Mouse (Mus musculus) embryonic fibroblast, embryonic 13.5 days (primary cell): Measurements from ENCODE around the gene Ankrd44. TPM values are rescaled to one million over a fixed set of nuclear protein-coding genes. Genes with fewer than 3 reads are reported as not detected.

Experiments used
- H3K27ac ChIP-seq: 2 replicates; pipeline ENCODE4 v1.5.1; 2012; ENCODE audit warnings: low read length, control low read depth, inconsistent platforms; ENCODE audit not compliant: insufficient read depth
- H3K4me1 ChIP-seq: 2 replicates; pipeline ENCODE4 v1.6.1; 2011; ENCODE audit warnings: low read length; ENCODE audit not compliant: control insufficient read depth, insufficient read depth
- H3K4me3 ChIP-seq: 2 replicates; pipeline ENCODE4 v1.5.1; 2011; ENCODE audit warnings: mild to moderate bottlenecking, control low read depth, low read length; ENCODE audit not compliant: insufficient read depth
- CTCF ChIP-seq: IDR thresholded peaks from 2 replicates; pipeline ENCODE4 v1.5.1; 2011; ENCODE audit warnings: mild to moderate bottlenecking, control low read depth, low read length, moderate library complexity, borderline replicate concordance; ENCODE audit not compliant: insufficient read depth
- POLR2A ChIP-seq: IDR thresholded peaks from 2 replicates; pipeline ENCODE4 v1.6.1; 2011; ENCODE audit warnings: low read depth, mild to moderate bottlenecking, control low read depth, low read length, moderate library complexity
- polyA plus RNA-seq: library from polyadenylated mRNA; stranded (reverse); fragments of >200 nt; gene quantifications from 2 replicates; pipeline ENCODE4 v1.2.4, GENCODE M21; 2011; ENCODE audit warnings: low read depth; ENCODE audit not compliant: missing spikeins, insufficient read length

Ankrd44 gene
- polyA plus RNA-seq, 1 experiment = 24.8 TPM

DNA sequence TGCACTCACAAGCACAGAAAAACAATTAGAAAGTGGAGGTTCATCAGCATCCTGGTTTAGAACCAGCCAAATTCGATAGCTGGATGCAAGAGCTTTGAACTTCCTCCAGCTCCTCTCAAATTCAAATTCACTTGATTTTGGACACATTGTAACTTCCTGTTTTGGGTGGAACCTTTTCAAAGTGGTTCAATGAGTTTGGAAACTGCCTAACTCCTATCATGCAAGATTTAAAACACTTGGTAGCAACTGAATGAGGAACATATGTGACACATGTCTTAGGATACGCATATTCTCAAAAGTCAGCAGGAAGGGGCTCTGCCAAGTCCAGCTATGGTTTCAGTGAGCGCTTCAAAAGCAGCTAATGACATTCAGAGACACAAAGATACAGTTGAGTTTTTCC lies 18.5 kb upstream of the Ankrd44 start:
- H3K4me1 ChIP-seq = no peaks in the 10 kb centered on the region
- no peak overlapping the region for H3K4me3 ChIP-seq
- no peak overlapping the region for H3K27ac ChIP-seq
- no peak for TF ChIP-seq POLR2A

DNA sequence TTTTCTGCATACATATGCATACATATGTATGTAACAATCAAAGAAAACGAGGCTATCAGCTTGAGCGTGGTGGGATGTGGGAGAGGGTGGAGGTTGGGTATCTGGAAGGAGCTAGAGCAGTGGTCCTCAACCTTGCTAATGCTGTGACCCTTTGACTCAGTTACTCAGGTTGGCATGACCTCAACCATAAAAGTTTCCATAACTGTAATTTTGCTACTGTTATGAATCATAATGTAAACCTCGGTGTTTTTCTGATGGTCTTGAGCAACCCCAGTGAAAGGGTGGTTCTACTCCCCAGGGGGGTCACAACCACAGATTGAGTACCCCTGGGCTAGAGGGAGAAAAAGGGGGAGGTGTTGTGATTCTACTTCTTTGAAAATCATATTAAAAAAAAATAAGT lies 9.3 kb upstream of the Ankrd44 start:
- H3K27ac ChIP-seq = no peak overlapping the region
- TF ChIP-seq POLR2A (no peak), CTCF (no peak)
- H3K4me1 ChIP-seq = peaks cover 3% of the 10 kb centered on the region
- H3K4me3 ChIP-seq = no peak overlapping the region

DNA sequence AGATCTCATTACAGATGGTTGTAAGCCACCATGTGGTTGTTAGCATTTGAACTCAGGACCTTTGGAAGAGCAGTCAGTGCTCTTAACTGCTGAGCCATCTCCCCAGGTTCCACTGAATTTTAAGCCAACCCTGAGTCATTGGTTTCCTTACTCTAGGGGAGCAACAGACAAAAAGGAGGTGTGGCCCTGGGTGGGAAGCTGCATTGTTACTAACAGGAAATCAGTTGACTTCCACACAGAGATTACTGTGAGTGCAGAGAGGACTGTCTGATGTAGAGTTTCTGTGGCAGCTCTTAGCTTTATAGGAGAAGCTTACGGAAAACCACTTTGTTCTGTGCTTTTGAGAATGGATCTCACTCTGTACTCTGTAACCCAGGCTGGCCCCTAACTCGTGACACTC lies 8.7 kb upstream of the Ankrd44 start:
- Histone ChIP-seq H3K4me3 (no peak overlapping the region), H3K4me1 (peaks cover 4% of the 10 kb centered on the region)
- TF ChIP-seq CTCF = no peak
- TF ChIP-seq POLR2A = no peak

DNA sequence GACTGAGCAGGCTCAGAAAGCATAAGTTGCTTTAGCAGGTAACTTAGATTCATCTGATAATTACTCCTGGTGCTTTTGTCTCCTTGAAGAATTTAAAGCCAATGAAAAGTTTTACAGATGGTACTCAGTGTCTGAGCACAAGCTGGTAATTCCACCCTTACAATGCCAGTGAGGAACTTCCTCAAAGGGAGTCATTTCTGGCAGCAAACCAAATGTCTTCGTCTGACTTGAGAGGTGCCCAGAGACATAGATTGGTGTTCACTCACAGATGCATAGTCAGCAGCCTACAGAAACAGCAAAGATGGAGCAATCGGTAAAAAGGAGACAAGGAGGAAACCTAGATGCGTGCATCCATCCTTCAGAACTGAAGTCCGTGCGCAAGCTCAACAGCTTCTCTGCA lies 7.5 kb upstream of the Ankrd44 start:
- Histone ChIP-seq H3K27ac (no peak overlapping the region), H3K4me1 (peaks cover 6% of the 10 kb centered on the region), H3K4me3 (no peak overlapping the region)
- no peak for TF ChIP-seq CTCF
- TF ChIP-seq POLR2A = no peak

More for the DNA sequence above, 8.7 kb upstream of the Ankrd44 start:
- H3K27ac ChIP-seq = no peak overlapping the region

DNA sequence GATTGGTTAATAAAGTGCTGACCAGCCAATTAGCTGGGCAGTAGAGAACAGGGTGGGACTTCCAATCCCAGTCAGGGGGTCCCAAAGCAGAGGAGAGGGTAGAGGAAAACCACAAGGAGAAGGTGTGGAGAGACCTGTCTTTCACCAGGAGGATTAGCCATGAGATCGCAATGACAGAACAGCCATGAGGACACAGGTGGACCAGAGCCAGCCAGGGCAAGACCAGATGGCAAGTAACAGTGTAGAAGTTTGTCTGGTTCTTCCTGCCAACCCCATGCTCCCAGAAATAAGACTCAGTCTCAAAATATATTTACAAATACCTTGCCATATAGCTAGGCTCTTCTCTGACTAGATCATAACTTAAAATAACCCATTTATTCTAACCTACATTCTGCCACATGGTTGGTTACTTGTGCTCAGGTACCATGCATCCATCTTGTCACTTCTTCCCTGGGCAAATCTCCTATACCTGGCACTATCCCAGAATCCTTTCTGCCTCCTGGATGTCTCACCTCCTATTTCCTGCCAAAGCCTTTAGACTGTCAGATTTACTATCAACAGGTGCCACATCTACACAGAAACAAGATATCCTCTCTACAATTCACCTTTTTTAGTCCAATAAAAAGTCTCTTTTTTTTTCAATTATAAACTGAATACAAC lies 6.4 kb upstream of the Ankrd44 start:
- H3K27ac ChIP-seq = no peak overlapping the region
- no peak for TF ChIP-seq POLR2A
- TF ChIP-seq CTCF = no peak
- H3K4me3 ChIP-seq = no peak overlapping the region
- H3K4me1 ChIP-seq = peaks cover 6% of the 10 kb centered on the region

GRCm38 (mm10) chr1:54931231-54931630 lies 5.0 kb upstream of the Ankrd44 start:
- Histone ChIP-seq H3K27ac (no peak overlapping the region), H3K4me3 (no peak overlapping the region), H3K4me1 (peaks cover 6% of the 10 kb centered on the region)
- TF ChIP-seq POLR2A = no peak
- no peak for TF ChIP-seq CTCF

DNA sequence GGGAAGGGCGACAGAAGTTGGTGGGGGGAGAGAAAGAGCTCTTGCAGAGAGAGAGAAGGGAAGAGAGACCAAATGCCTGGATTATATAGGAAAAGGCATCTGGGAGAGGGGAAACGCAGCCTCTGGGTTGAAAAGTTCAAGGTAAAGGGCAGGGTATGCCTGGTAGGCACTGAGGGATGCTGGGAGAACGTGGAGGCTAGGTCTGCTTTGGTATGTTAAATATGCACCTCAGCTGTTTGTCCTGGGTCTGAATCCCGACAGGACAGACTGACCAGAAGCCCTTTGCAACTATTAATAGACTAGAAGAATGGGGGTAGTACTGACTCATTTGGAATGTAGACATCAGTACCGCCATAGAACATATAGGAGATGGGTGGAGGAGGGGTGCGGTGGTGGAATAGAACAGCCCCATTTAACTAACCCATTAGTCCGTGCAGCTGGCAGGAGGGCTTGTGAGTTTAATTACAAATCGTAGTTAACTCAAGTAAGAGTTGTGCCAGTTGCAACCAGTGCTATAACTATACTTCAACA lies 4.5 kb upstream of the Ankrd44 start:
- TF ChIP-seq POLR2A (no peak), CTCF (no peak)
- no peak overlapping the region for H3K4me3 ChIP-seq
- H3K27ac ChIP-seq = peak overlapping the region; percentile 36; the same call in 1 of the 2 replicates
- peaks cover 6% of the 10 kb centered on the region for H3K4me1 ChIP-seq

DNA sequence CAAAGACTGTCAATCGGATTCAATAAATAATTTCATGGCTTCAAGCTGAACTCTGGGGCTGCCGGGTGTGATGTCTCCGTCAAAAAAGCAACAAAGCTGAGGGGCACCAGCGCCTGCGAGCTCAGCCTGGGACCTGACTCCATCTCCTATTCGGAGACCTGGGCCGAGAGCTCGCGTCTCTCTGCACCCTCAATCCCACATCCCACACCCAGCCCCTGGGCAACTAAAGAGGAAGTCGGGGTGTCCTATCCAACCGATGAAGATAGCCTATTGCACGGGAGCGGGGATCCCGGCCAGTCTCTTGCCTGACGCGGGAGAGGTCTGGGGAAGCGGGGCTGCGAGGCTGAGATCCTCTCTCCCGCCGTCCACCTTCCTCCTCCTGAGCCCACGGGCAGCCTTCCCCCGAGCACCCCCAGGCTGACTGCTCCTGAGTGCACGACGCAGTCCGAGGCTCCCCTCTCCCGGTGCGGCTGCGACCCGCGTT lies 694 bp downstream of the Ankrd44 start:
- Histone ChIP-seq H3K4me3 (peak overlapping the region; percentile 66), H3K4me1 (peaks cover 3% of the 10 kb centered on the region), H3K27ac (no peak overlapping the region)
- TF ChIP-seq CTCF (no peak), POLR2A (no peak)

DNA sequence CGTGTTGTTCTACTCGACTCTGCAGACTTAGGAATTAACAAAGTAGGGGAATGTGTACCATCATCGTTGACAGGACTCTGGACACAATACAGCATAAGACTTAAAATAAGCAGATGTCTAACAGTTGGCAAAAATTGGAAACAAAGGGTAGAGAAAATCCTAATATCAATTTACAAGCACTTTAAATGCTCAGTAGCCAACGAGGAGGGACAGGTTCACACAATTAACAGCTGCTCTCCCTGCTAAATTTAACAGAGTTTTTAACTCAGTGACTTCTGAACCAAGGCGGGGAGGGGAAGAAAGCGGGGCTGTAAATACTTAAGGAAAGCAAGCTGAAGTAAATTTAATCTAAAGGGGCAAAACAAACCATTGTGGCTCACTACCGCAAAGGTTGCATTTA lies 1.4 kb downstream of the Ankrd44 start:
- TF ChIP-seq CTCF (no peak), POLR2A (no peak)
- peaks cover 3% of the 10 kb centered on the region; the same call in 1 of the 2 replicates for H3K4me1 ChIP-seq
- no peak overlapping the region for H3K27ac ChIP-seq

DNA sequence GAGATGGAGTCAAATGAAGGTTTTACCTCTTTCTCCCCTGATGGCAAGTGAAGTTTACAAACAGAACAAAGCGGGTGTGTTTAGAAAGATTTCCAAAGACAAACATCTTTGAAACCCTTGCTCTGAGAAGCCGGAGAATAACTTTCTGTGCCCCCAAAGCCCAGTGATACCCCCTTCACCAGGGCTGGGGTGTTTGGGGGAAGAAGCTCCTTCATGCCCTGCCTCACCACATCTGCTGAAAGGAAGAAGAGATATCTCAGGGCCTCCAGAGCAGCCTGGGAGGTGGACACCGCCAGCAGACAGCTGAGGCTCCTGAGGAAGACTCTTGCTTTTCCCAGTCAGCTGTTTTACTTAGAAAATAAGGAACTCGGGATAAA lies 1.9 kb downstream of the Ankrd44 start:
- no peak overlapping the region for H3K27ac ChIP-seq
- H3K4me3 ChIP-seq = no peak overlapping the region
- TF ChIP-seq CTCF (no peak), POLR2A (no peak)
- H3K4me1 ChIP-seq = no peaks in the 10 kb centered on the region

More for the DNA sequence above, 1.4 kb downstream of the Ankrd44 start:
- H3K4me3 ChIP-seq = peak overlapping the region; percentile 66
